Mouse (Mus musculus) testis, adult 2 months (tissue): Measurements from ENCODE around the gene Lyrm1.

ENCODE experiments used
- CTCF ChIP-seq: fragments of 200-500 bp; IDR thresholded peaks from 2 replicates; pipeline ENCODE4 v1.5.1; 2012; ENCODE audit warnings: low read depth, mild to moderate bottlenecking, inconsistent platforms, low read length, moderate library complexity; ENCODE audit not compliant: control insufficient read depth, insufficient read depth, insufficient replicate concordance
- POLR2A ChIP-seq: fragments of 200-500 bp; IDR thresholded peaks from 2 replicates; pipeline ENCODE4 v1.6.1; 2012; ENCODE audit warnings: low read depth, mild to moderate bottlenecking, inconsistent platforms, low read length, moderate library complexity; ENCODE audit not compliant: control insufficient read depth

DNA sequence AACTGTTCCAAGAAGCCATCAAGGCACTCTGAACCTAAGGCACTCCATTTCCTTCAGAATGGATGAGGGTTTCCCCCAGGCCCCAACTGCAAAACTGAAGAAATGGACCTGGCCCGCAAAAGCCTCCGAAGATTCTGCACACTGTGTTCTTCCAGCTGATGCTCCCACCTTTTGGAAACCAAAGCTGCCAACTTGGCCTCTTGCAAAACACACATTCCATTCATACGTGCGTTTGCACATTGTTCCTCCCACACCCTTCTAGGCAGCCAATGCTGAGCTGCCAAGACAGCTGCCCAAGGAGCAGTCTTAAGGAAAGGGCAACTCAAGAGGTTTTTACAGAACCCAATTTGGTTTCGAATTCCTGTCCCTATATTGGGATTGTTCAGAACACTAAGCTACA, 44.9 kb upstream of the Lyrm1 start:
- TF ChIP-seq CTCF (no peak), POLR2A (no peak)
